Mouse (Mus musculus) c-Kit-positive CD71-positive TER-119-negative erythroid progenitor cells, embryonic 14.5 days (primary cell): ENCODE data around the gene Tmem30b.
"Not testable (repeated sequence)": the region's sequence is repeated elsewhere in the genome, so short reads cannot be mapped to it uniquely, and the experiment has no call there.

ENCODE experiments used
- DNase-seq: peaks from one replicate; pipeline ENCODE4 v3.0.0-alpha.2; 2013; ENCODE audit warnings: low read depth

Gene Tmem30b

DNA sequence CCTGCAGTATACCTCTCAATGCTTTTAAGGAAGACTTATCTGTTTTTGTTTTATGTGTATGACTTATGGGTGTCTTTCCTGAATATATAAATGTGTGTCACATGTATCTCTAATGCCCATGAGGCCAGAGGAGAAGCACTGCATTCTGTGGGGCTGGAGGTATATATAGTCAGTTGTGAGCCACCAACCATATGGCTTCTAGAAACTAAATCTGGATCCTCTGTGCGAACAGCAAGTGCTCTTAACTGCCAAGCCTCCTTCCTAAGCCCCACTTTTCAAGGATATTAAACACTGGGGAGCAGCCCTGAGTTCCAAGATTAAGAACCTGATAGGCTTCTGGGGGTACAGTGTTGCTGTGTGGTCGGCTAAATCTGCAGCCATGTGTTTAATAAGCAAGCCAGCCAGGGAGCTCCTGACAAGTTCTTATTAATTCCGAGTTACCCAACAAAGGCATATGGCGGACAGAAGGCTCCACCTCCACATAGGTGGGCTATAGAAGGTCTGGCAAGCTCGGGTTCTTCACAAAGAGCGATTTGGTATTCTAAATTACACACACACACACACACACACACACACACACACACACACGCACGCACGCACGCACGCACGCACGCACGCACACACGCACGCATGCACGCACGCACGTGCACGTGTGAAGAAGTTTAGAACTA lies 12.5 kb upstream of the Tmem30b start:
- DNase-seq, result no peak

DNA sequence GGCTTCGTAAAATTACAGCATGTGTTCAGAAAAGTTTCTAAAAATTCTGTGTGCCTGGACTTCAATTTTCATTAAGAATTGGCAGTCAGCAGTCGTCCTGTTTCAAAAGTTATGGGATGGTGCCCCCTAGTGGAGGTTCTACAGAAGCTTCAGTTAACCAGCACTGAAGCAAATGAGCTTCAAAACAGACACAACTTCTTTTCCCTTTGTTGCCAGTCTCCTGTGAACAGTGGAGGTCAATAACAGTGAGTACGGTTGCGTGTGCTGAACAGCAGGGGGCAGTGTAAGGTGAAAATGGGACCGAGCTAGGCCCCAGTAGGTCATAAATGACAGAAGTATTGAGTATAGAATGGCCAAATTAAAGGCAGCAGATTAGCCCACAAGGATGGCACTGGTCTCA lies 8.0 kb upstream of the Tmem30b start:
- peak; percentile 46 for DNase-seq

DNA sequence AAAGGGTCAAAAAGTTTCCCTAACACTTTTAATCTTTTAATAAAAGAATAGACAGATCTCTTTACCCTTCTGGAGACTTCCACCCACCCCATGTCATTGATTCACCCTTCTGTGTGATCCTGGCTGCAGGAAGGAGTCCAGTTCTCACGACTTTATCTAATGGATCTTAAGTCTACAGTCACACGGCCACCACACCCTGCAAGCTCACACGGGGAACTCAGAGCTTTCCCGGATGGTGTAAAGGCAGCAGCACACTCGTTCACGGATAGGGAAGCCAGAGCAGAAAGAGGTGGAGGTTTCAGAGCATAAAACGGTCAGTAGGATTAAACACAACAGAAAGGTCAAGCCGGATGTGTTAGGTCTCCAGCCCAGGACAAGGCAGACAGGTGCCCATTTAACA lies 2.1 kb upstream of the Tmem30b start:
- no peak for DNase-seq

DNA sequence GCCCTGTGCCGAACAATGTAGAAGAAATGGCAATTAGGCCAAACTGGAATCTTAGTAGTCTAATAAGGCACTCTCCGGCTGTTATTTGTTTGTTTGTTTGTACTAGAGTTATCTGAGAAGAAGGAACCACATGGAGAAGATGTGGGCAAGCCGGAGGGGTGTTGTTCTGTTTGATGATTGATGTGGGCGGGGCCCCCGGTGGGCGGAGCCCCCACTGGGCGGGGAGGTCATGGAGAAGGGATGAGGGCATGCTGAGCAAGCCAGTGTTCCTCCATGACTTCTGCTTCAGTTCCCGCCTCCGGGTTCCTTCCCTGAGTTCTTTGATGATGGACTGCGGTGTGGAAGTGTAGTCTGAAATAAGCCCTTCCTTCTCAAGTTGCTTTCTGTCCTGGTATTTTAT lies 1.5 kb upstream of the Tmem30b start:
- DNase-seq, result no peak

DNA sequence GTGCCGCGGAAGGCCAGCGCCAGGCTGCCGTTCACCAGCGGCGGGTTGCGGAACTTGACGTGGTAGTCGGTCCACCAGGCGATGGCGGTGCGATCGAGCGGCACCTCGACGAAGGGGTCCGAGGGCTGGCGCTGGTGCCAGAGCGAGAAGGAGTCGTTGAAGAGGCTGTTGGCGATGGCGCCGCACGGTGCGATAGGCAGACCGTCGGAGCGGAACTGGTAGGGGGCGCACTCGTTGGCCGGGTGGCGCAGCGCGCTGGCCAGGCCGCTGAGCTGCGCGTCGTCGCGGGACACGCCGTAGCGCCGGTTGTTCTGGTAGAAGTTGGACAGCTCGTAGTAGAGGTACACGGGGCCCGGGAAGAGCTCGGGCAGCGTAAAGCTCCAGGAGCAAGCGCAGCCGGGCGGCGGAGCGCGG lies 513 bp downstream of the Tmem30b start:
- DNase-seq, result no peak

DNA sequence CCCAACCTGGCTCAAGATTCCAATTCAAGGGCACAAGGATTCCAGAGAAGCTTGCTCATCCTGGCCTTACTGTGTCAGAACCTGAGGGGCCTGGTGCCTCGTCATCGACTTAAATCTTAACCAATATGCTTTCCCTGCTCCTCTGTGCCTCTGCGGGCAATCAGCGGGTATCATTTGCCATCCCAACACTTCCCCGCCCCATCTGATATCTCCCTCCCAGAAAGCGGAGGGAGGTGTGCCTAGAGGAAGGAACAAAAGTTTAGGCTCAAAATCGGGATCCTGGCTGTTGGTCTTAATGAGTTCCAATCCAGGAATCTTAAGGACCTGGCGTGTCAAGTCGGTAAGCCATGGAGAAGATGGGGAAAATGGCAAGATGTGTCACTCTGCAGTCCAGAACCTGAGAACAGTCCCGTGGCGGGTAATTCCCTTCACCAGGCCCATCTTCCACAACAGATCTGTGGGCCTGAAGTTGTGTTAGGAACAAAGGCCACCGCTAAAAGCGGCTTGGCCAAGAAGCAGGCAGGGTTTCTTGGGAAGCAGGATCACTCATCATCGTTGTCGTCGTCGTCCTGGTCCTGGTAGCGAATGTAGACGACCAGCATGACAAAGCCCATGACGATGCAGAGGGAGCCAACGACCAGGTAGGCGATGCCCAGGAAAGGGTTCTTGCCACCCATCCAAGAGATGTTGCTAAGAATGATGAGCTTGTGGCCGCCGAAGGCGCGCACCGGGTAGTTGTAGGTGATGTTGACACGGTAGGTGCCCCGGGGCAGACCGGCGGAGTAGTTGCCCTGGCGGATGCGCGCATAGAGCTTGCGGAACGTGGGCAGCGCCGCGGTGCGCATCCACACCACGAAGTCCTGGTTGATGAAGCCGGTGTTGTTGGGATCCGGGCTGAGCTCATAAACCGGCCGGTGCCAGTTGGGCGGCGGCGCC lies 1.2 kb downstream of the Tmem30b start:
- DNase-seq, result no peak

DNA sequence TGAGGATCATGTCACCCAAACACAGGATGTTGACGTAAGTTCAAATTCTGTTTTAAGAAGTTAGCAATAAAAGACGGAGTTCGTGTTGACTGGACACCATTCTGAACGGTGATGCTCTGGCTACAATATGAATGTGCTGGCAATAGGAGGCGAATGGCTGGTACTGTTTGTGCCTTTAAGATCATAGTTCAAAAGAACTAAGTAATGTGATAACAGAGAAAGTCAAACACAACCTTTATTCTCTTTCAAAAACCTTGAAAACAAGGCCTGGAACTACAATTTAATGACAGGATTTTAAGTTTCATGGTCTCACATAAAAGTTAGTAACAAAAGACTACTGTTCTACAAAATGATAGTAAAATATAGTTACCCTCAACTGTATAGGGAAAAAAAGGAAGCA lies 3.0 kb downstream of the Tmem30b start:
- no peak for DNase-seq

DNA sequence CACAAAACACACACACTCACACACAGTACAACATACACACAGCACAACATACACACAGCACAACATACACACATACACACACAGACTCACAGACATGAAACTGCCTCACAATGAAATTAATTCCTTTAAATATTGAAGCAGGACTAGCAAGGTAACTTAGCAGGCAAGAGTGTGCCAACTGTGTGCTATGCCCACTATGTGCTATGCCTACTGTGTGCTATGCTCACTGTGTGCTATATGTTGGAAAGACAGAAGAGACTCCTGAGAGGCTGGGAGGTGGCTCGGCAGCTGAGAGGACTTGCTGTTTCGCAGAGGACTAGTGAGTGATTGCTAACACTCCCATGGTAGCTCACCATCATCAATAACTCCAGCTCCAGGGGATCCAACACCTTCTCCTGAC lies 5.8 kb downstream of the Tmem30b start:
- no peak for DNase-seq

DNA sequence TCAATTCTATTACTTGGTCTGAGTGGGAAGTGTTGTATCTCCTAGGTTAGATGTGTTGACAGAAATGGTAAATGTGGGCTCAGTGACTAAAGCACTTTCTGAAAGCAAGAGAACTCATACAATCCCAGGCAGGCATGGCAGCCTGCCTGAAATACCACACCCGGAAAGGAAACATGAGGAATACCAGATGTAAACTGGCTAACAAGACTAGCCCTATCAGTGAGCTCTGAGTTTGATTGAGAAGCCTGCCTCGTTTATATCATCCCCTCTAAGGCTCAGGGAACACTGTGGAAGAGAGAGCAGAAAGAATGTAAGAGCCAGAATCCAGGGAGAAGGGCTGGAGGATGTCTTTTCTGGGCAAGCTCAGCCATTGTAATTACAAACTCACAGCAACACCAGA lies 7.0 kb downstream of the Tmem30b start:
- DNase-seq, result no peak

DNA sequence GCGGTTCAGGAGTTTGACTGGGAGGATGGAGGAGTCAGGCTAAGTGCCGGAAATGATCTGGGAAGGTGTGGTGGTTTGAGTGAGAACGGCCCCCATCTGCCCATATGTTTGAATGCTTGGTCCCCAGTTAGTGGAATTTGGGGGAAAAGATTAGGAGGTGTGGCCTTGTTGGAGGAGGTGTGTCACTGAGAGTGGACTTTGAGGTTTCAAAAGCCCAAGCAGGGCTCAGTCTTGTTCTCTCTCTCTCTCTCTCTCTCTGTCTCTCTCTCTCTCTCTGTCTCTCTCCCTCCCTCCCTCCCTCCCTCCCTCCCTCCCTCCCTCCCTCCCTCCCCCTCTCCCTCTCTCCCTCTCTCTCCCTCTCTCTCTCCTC lies 8.1 kb downstream of the Tmem30b start:
- DNase-seq, result not testable (repeated sequence)

DNA sequence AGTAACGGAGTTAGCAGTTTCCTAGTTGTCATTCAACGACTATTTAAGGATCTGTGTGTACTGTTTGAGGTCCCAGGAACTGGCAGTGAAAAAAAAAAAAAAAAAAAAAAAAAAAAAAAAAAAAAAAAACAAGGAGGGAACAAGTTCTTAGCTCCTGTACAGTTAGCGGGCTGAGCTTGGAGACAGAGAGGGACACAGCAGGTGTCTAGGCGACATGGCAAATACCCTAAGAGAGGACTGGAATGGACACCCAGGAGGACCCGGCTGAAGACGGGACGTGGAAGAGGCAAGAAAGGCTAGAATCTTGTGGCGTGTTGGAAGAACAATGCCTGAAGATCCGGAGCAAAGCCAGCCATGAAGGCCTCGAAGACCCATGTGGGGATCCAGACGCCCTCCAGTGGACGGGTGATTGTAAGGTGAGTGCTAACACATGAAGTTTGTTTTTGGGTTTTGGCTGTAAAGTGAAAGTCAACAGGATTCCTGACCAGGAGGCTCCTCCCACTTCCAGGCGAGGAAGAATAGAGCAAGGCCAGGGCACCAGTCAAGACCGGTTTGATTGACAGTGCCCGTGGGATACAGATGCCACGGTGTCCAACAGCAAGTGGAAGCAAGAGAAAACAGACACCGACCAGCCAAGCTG lies 8.6 kb downstream of the Tmem30b start:
- DNase-seq, result peak; percentile 21

DNA sequence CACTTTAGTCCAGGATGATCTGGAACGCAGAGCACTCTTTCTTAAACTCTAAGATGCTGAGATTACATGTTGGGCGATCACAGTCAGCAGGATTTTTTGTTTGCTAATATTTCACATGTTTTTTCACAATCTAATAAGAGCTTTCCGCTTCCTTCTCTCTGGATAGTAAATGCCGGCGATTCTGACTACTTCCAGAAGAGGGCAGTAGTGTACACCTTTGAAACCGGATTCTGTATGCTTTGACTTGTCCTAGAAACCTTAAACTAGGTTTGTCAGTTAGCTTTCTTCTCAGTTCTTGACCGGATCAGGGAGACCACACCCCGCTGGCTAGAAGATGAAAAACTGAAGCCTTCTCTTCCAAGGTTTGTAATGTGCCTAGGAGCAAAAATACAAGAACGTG lies 11.6 kb downstream of the Tmem30b start:
- DNase-seq, result peak; percentile 34

DNA sequence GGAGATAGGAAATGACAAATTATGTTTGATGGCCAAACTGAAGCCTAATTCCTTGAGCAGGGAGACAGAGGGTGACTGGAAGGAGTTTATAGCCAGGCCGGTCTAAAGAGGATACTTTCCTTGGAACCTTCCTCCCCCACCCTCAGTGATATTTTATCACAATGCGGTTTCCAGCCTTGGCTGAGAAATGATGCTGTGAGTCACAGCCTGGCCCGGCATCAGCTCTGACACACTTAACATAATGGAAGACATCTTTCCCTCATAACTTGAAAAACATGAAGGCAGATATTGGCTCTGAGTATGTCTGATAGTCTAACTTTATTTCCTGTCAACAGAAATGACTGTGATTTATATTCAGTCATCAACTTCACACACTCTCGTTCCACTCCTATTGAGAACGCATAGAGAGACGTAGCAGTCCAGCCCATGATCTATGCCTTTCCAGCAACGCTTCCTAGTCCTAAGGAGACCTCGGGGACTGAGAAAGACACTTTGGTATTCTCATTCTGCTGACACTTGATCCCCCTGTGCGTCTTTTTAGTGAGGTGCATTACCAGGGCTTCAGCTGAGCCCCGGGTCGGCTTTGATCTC lies 14.2 kb downstream of the Tmem30b start:
- no peak for DNase-seq

DNA sequence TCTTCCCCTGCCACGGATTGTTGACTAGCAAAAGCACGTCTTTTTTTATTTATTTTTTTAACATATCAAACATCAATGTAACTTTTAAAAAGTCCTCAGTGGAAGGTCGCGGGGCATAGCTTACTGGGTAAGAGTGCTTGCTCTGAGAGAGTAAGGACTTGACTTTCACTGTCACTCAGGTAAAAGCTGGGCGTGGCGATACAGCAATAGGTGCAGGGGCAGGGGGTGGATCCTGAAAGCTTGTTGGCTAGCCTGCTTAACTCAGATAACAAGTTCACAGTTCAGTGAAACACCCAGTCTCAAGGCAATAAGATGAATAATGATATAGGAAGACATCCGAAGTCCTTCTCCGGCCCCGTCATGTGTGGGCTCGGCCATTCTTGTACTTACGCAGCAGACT lies 16.6 kb downstream of the Tmem30b start:
- DNase-seq, result no peak

DNA sequence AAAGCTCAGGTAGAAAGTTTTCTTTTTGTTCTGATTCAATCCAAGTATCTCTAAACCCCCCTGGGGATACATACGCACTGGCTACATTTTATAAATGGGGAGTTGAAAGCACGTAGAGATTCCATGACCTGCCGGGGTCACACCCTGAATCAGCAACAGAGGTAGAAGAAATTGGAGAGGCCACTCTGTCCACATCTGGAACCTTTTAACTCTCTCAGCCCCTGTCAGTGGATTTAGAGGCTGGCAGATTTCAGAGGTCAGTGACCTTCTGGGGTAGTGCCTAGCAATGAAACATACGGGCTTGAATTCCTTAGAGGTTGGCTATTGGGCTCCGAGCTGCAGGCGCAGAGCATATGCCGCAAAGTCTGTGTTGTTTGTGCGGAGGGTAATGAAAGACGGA lies 17.1 kb downstream of the Tmem30b start:
- DNase-seq, result no peak

DNA sequence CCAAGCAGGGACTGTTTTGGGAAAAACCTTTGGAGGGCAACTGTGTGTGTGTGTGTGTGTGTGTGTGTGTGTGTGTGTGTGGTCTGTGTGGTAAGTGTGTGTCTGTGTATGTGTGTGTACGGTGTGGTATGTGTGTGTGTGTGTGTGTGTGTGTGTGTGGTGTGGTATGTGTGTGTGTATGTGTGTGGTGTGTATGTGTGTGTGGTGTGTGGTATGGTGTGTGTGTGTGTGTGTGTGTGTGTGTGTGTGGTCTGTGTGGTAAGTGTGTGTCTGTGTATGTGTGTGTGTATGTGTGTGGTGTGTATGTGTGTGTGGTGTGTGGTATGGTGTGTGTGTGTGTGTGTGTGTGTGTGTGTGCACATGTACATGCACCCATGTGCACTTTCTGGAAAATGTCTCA lies 18.1 kb downstream of the Tmem30b start:
- DNase-seq, result not testable (repeated sequence)

DNA sequence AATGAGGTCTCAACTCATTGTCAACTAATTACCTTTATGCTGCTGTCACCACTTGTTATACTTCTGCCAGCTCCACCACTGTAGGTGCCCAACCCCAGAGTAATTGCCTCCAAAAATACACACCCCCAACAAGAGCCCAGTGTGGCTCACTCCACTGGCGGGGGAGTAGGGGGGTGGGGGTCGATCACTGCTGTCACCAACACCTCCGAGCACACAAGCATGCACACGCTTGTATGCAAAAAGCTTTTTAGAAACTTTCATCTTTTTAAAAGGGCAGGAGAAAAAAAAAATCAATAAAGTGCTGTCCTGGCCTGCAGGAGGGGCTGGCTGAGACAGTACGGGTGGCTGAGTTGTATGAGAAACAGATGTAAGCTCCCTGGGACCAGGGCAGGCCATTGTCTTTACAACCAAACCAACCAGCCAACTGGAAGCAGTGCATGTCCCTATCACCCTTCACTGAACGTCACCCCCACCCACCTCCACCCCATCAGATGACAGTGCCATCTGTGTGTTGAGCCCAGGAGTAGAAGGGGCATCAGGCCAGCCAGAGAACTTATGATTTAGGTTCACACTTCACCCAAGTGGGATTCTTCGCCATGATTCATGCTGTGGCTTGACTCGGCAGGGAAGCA lies 20.8 kb downstream of the Tmem30b start:
- no peak for DNase-seq

DNA sequence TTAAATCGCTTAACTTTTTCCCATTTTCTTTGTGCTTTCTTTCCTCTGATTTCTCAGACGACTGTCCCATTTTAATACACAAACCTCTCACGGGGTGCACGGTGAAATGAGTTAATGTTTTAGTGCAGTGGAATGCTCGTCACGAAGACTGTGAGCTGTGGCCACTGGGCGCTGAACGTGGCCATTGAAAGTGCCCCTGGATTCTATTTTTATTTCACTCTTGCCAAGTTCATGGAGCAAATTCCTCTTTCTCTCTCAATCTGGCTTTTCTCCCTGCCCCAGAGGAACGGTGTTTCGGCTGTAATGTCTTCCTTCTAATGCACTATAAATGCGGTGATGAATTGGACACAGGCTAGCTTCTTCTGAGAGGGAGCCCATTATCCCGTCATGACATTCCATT lies 23.1 kb downstream of the Tmem30b start:
- DNase-seq, result no peak

DNA sequence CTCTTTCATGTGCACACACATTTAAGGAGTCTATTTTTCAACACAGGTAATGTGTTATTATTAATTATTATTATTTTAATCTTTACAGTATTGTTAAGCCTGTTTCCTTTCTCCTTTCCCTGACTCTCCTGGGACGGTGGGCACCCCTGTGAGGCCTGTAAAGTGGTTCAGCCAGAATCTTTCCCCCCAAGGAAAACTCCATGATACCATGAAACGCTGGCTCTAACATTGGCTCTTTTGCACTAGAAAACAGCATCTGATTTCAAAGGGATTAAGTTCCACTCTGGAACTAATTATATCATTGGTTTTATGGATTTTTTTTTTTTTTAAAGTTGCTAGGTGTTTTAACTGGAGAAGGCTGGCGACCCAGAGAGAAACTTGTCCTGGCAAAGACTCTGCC lies 24.2 kb downstream of the Tmem30b start:
- no peak for DNase-seq

DNA sequence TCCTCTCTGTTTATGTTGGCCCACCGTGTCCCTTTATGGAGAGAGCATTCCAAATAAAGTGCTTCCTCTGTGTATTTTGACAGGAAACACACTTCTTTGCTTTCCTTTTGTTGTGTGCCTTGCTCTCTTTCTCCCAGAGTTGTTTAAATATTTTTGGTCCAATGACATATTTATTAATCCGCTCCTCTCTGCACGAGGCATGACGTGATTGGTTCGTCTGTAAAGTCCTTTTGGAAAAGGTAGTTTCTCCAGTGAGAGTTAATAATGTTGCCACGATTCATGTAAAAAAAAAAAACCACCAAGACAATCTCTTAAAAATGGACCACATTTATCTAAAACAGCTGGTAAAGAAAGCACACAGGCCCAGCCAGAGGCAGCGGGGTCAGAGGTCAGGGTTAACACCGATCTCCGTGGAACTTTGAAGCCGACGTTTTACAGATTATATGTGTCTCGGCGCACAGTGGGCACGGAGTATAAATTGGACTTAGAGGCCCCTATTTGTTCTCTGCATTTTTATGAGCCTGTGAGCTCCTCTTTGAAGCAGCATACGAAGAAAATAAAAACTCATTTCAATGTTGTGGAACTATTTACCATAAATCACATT lies 24.9 kb downstream of the Tmem30b start:
- DNase-seq, result no peak

DNA sequence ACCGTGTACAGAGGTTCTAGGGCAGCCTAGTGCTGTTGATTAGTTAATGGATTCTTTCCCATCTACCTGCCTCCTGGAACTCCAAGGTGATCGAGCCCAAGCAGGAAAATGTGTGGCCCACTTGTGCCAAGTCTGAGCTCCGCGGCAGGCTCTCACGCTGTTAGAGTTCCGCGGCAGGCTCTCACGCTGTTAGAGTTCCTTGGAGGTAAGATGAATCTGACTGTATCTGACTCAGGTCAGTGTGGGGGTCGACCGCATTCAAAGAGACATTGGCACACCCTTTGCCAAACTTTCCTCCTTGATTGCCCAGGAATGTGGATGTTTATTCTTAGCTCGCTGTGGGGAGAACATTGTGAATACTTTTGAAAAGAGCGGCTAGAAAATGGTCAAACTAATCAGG lies 28.4 kb downstream of the Tmem30b start:
- DNase-seq, result no peak
